ENCODE assay signal across 8 mouse cellular contexts in genomic region chr13:112375766-112376165, GRCm38 (mm10).
DNase-seq lines count a peak whose midpoint lies in the region; ATAC-seq and TF ChIP-seq lines count a peak whose summit lies in the region.

No protein-coding gene starts in this region.

- TF ChIP-seq EP300 in heart, adult 2 months (IDR thresholded peaks at IDR 0.05; ENCODE audit: insufficient read depth, low read depth, low read length) = no peak
- no peak for TF ChIP-seq EP300 in CH12.LX (IDR thresholded peaks at IDR 0.05; ENCODE audit: low read length)
- no peak for TF ChIP-seq EP300 in stomach, postnatal 0 days (optimal IDR thresholded peaks at IDR 0.05)

- H3K4me3 ChIP-seq in heart, embryonic 10.5 days = no peak overlapping the region
- H3K4me3 ChIP-seq in heart, adult 2 months = no peak overlapping the region
- H3K4me3 ChIP-seq in CH12.LX (replicated peaks in 1 of 3; ENCODE audit: low read depth in 2 of 3, low read length in 2 of 3, poor library complexity in 1 of 3) = no peak overlapping the region
- H3K4me3 ChIP-seq in forebrain, embryonic 12.5 days (replicated peaks) = no peak overlapping the region
- H3K4me3 ChIP-seq in stomach, postnatal 0 days (ENCODE audit: low read depth, low read length) = no peak overlapping the region

- intact Hi-C loops in heart, adult 2 months (cut with DNase I) = no loop called here

- no peak for TF ChIP-seq CTCF in heart, adult 2 months (IDR thresholded peaks at IDR 0.05)
- no peak for TF ChIP-seq CTCF in CH12.LX (conservative IDR thresholded peaks at IDR 0.05 in 1 of 2, IDR thresholded peaks at IDR 0.05 in 1 of 2; ENCODE audit: low read depth in 2 of 2, low read length in 2 of 2)
- peak; percentile 21 for TF ChIP-seq CTCF in stomach, postnatal 0 days (IDR thresholded peaks at IDR 0.05; ENCODE audit: low read depth)

- no peak for TF ChIP-seq POLR2A in heart, adult 2 months (IDR thresholded peaks at IDR 0.05; ENCODE audit: insufficient read depth, low read depth, low read length)
- TF ChIP-seq POLR2A in CH12.LX (IDR thresholded peaks at IDR 0.05; ENCODE audit: low read depth, low read length) = no peak

- H3K36me3 ChIP-seq in heart, embryonic 10.5 days = no peaks in the 10 kb centered on the region
- H3K36me3 ChIP-seq in heart, adult 2 months (ENCODE audit: control insufficient read depth, insufficient read depth, low read length) = no peaks in the 10 kb centered on the region
- no peaks in the 10 kb centered on the region for H3K36me3 ChIP-seq in CH12.LX (replicated peaks in 1 of 2; ENCODE audit: control insufficient read depth in 1 of 2, insufficient read depth in 1 of 2, low read length in 1 of 2)
- H3K36me3 ChIP-seq in forebrain, embryonic 12.5 days (replicated peaks) = no peaks in the 10 kb centered on the region
- H3K36me3 ChIP-seq in stomach, postnatal 0 days (ENCODE audit: control insufficient read depth, insufficient read depth, low read length) = no peaks in the 10 kb centered on the region

- in situ Hi-C loops in CH12.LX (cut with MboI; ENCODE audit: low pct_ligation_motif_present, low pct_unique_long_range_greater_than_20kb, low sequenced_read_pairs) = no loop called here

- H3K4me2 ChIP-seq in CH12.LX (ENCODE audit: insufficient read depth, low read depth, poor library complexity, severe bottlenecking) = no peak overlapping the region
- H3K4me2 ChIP-seq in forebrain, embryonic 12.5 days = no peak overlapping the region
- no peak overlapping the region for H3K4me2 ChIP-seq in stomach, postnatal 0 days (replicated peaks; ENCODE audit: low read depth)

- H3K4me1 ChIP-seq in heart, embryonic 10.5 days = peaks cover 14% of the 10 kb centered on the region
- H3K4me1 ChIP-seq in heart, adult 2 months (ENCODE audit: control insufficient read depth, insufficient read depth, low read length) = no peaks in the 10 kb centered on the region
- peaks cover 16 to 27% of the 10 kb centered on the region in 2 experiments for H3K4me1 ChIP-seq in CH12.LX (ENCODE audit: control insufficient read depth in 1 of 2, insufficient read depth in 2 of 2)
- peaks cover 4% of the 10 kb centered on the region; the same call in 1 of the 2 replicates for H3K4me1 ChIP-seq in forebrain, embryonic 12.5 days
- H3K4me1 ChIP-seq in stomach, postnatal 0 days (replicated peaks; ENCODE audit: control insufficient read depth, insufficient read depth) = no peaks in the 10 kb centered on the region

- WGBS in heart, embryonic 10.5 days = 54% methylated on average over 8 of the region's 8 CpGs
- 68% methylated on average over 8 of the region's 8 CpGs for WGBS in heart, adult 2 months
- WGBS in forebrain, embryonic 12.5 days = 29% methylated on average over 8 of the region's 8 CpGs
- 36% methylated on average over 8 of the region's 8 CpGs for WGBS in stomach, postnatal 0 days

- H3K79me2 ChIP-seq in heart, adult 2 months (replicated peaks; ENCODE audit: control insufficient read depth, insufficient read depth, low read length) = no peaks in the 10 kb centered on the region
- H3K79me2 ChIP-seq in CH12.LX (replicated peaks; ENCODE audit: control insufficient read depth, extremely low read depth, insufficient read depth, poor library complexity, severe bottlenecking) = no peaks in the 10 kb centered on the region

- dilution Hi-C loops in CH12.LX (cut with MboI; ENCODE audit: extremely low pct_ligation_motif_present, extremely low pct_unique_long_range_greater_than_20kb, low sequenced_read_pairs) = no loop called here

- ATAC-seq in forebrain, embryonic 12.5 days (ENCODE audit: low FRiP score) = peak; percentile 84
- peak; percentile 91 for ATAC-seq in stomach, postnatal 0 days (ENCODE audit: low FRiP score, low TSS enrichment)

- 0 out of 2 replicates have a peak overlapping the region, but pooled peaks have one; percentile 4 for H3K27ac ChIP-seq in heart, embryonic 10.5 days
- no peak overlapping the region for H3K27ac ChIP-seq in heart, adult 2 months
- H3K27ac ChIP-seq in CH12.LX (ENCODE audit: insufficient read depth, low read depth) = no peak overlapping the region
- no peak overlapping the region for H3K27ac ChIP-seq in forebrain, embryonic 12.5 days
- no peak overlapping the region; the same call in 1 of the 2 replicates for H3K27ac ChIP-seq in stomach, postnatal 0 days (replicated peaks)

- H3K9me3 ChIP-seq in heart, embryonic 10.5 days = no peaks in the 10 kb centered on the region
- H3K9me3 ChIP-seq in CH12.LX (replicated peaks; ENCODE audit: low read length) = no peaks in the 10 kb centered on the region
- H3K9me3 ChIP-seq in forebrain, embryonic 12.5 days = no peaks in the 10 kb centered on the region
- H3K9me3 ChIP-seq in stomach, postnatal 0 days (ENCODE audit: control insufficient read depth, low read length) = no peaks in the 10 kb centered on the region

- TF ChIP-seq RAD21 in CH12.LX (IDR thresholded peaks at IDR 0.05; ENCODE audit: low read depth, low read length) = no peak

- H3K27me3 ChIP-seq in heart, embryonic 10.5 days (ENCODE audit: insufficient read depth, poor library complexity, severe bottlenecking) = no peaks in the 10 kb centered on the region
- no peaks in the 10 kb centered on the region for H3K27me3 ChIP-seq in heart, adult 2 months (ENCODE audit: control insufficient read depth, insufficient read depth, low read length)
- H3K27me3 ChIP-seq in CH12.LX (replicated peaks) = no peaks in the 10 kb centered on the region
- H3K27me3 ChIP-seq in forebrain, embryonic 12.5 days = no peaks in the 10 kb centered on the region
- H3K27me3 ChIP-seq in stomach, postnatal 0 days (ENCODE audit: control insufficient read depth, insufficient read depth, low read length) = no peaks in the 10 kb centered on the region

- no peak overlapping the region for H3K9ac ChIP-seq in heart, adult 2 months (ENCODE audit: low read depth, low read length)
- H3K9ac ChIP-seq in CH12.LX (ENCODE audit: insufficient read depth, low read depth) = no peak overlapping the region
- no peak overlapping the region for H3K9ac ChIP-seq in forebrain, embryonic 12.5 days
- no peak overlapping the region for H3K9ac ChIP-seq in stomach, postnatal 0 days (ENCODE audit: low read length)

- DNase-seq in heart, embryonic 10.5 days (ENCODE audit: low spot score) = no peak
- no peak for DNase-seq in heart, adult 2 months
- DNase-seq in CH12.LX (ENCODE audit: extremely low read depth) = no peak
- DNase-seq in kidney, postnatal 10 days = peak; percentile 79
- peak; percentile 75 for DNase-seq in stomach, postnatal 0 days (ENCODE audit: low spot score)
- DNase-seq in thymus, postnatal 4 days = no peak
- no peak for DNase-seq in embryo, embryonic 10.5 days (ENCODE audit: low spot score)

TF ChIP-seq in CH12.LX, 34 proteins besides CTCF, POLR2A, EP300 and RAD21:
- TF ChIP-seq MAFK (IDR thresholded peaks at IDR 0.05; ENCODE audit: insufficient replicate concordance, low read length) = peak; percentile 78; the same call in 1 of the 2 replicates
- TF ChIP-seq HCFC1 (IDR thresholded peaks at IDR 0.05; ENCODE audit: low read depth, low read length) = no peak

Comparison
In these comparisons a context has a peak if more than half of its experiments do, and no peak if none do; other contexts are left out.
1. DNase-seq: peak in kidney, postnatal 10 days (single experiment) and stomach, postnatal 0 days (single experiment); none in heart, embryonic 10.5 days (single experiment), heart, adult 2 months (0 of 2), CH12.LX (single experiment), thymus, postnatal 4 days (single experiment) and embryo, embryonic 10.5 days (single experiment).